Mouse (Mus musculus): ENCODE measurements around the gene Krtap3-1. TPM values are rescaled to one million over a fixed set of nuclear protein-coding genes. Genes with fewer than 3 reads are reported as not detected.
A peak's percentile ranks its signal among the peaks of the same experiment; 100 is the strongest.

The Krtap3-1 gene
- polyA plus RNA-seq, 1 experiment from 2014 or later, result not detected

GRCm38 (mm10) chr11:99547892-99548291, 18.5 kb downstream of the Krtap3-1 start:
- Histone ChIP-seq H3K9me3 (replicated peaks; ENCODE audit: low read length) (no peaks in the 10 kb centered on the region), H3K36me3 (ENCODE audit: insufficient read depth, low read length) (no peaks in the 10 kb centered on the region), H3K27ac (no peak overlapping the region), H3K27me3 (ENCODE audit: insufficient read depth, low read length) (no peaks in the 10 kb centered on the region), H3K4me1 (replicated peaks; ENCODE audit: insufficient read depth, low read length) (no peaks in the 10 kb centered on the region), H3K4me3 (replicated peaks; ENCODE audit: low read depth, low read length) (no peak overlapping the region), H3K9ac (ENCODE audit: low read depth, low read length) (no peak overlapping the region), H3K4me2 (ENCODE audit: low read length) (no peak overlapping the region)
- ATAC-seq (replicated peaks; ENCODE audit: low FRiP score, low read depth) (no peak), DNase-seq (ENCODE audit: low spot score) (no peak)
- TF ChIP-seq CTCF (IDR thresholded peaks at IDR 0.05; ENCODE audit: low read depth), result 0 out of 2 replicates have a peak, but pooled peaks have one; percentile 7

GRCm38 (mm10) chr11:99539721-99540120, 26.7 kb downstream of the Krtap3-1 start:
- ATAC-seq (replicated peaks; ENCODE audit: low FRiP score, low read depth) (no peak), DNase-seq (ENCODE audit: low spot score) (peak; percentile 40)
- 26% methylated on average over 9 of the region's 9 CpGs for WGBS
- H3K9ac ChIP-seq (ENCODE audit: low read depth, low read length), result no peak overlapping the region
- no peaks in the 10 kb centered on the region for H3K27me3 ChIP-seq (ENCODE audit: insufficient read depth, low read length)
- H3K4me1 ChIP-seq (replicated peaks; ENCODE audit: insufficient read depth, low read length), result no peaks in the 10 kb centered on the region
- H3K9me3 ChIP-seq (replicated peaks; ENCODE audit: low read length), result no peaks in the 10 kb centered on the region
- no peak for TF ChIP-seq CTCF (IDR thresholded peaks at IDR 0.05; ENCODE audit: low read depth)
- H3K4me3 ChIP-seq (replicated peaks; ENCODE audit: low read depth, low read length), result no peak overlapping the region
- no peak overlapping the region for H3K27ac ChIP-seq
- no peaks in the 10 kb centered on the region for H3K36me3 ChIP-seq (ENCODE audit: insufficient read depth, low read length)
- no peak overlapping the region for H3K4me2 ChIP-seq (ENCODE audit: low read length)

- ATAC-seq (replicated peaks; ENCODE audit: low FRiP score, low read depth) (no peak), DNase-seq (ENCODE audit: low spot score) (peak; percentile 15)
- WGBS, result 9% methylated on average over 13 of the region's 13 CpGs
- H3K9me3 ChIP-seq (replicated peaks; ENCODE audit: low read length), result no peaks in the 10 kb centered on the region
- H3K36me3 ChIP-seq (ENCODE audit: insufficient read depth, low read length), result no peaks in the 10 kb centered on the region
- H3K4me2 ChIP-seq (ENCODE audit: low read length), result no peak within 1 kb of the TSS
- no peak within 1 kb of the TSS for H3K4me3 ChIP-seq (replicated peaks; ENCODE audit: low read depth, low read length)
- no peak within 1 kb of the TSS for H3K27ac ChIP-seq
- no peaks in the 10 kb centered on the region for H3K4me1 ChIP-seq (replicated peaks; ENCODE audit: insufficient read depth, low read length)
- H3K9ac ChIP-seq (ENCODE audit: low read depth, low read length), result no peak within 1 kb of the TSS
- TF ChIP-seq CTCF (IDR thresholded peaks at IDR 0.05; ENCODE audit: low read depth), result no peak
- H3K27me3 ChIP-seq (ENCODE audit: insufficient read depth, low read length), result no peaks in the 10 kb centered on the region
These were observed 45.1 kb downstream of the Krtap3-1 start, which contains the start of gene Krt39 for GRCm38 (mm10) chr11:99521288-99521860. TSS of gene Krt39 (minus strand) at chr11:99521338.

Other genes with a start within 250 kb of the Krtap3-1 start
- 0.08 and 0.09 TPM in 2 replicates for gene Krt25, start 243.7 kb downstream of the Krtap3-1 start, polyA plus RNA-seq (2015; fragmentation: Nextera tagmentation; extraction: Ambion mirVana)
- not detected in 2 replicates for gene Krt26, start 228.7 kb downstream of the Krtap3-1 start, polyA plus RNA-seq (2015; fragmentation: Nextera tagmentation; extraction: Ambion mirVana)
- gene Krt27, start 215.5 kb downstream of the Krtap3-1 start, polyA plus RNA-seq (2015; fragmentation: Nextera tagmentation; extraction: Ambion mirVana), result not detected in 2 replicates
- gene Krt28, start 191.7 kb downstream of the Krtap3-1 start, polyA plus RNA-seq (2015; fragmentation: Nextera tagmentation; extraction: Ambion mirVana), result 0.32 TPM in 1 of 2 replicates, not detected in the other
- gene Krt10, start 177.3 kb downstream of the Krtap3-1 start, polyA plus RNA-seq (2015; fragmentation: Nextera tagmentation; extraction: Ambion mirVana), result 35.5 and 42.6 TPM in 2 replicates
- not detected in 2 replicates for gene Krt12, start 144.4 kb downstream of the Krtap3-1 start, polyA plus RNA-seq (2015; fragmentation: Nextera tagmentation; extraction: Ambion mirVana)
- 3.6 and 5.0 TPM in 2 replicates for gene Krt20, start 128.5 kb downstream of the Krtap3-1 start, polyA plus RNA-seq (2015; fragmentation: Nextera tagmentation; extraction: Ambion mirVana)
- 30.6 and 31.8 TPM in 2 replicates for gene Krt23, start 73.5 kb downstream of the Krtap3-1 start, polyA plus RNA-seq (2015; fragmentation: Nextera tagmentation; extraction: Ambion mirVana)
- 0.45 and 0.46 TPM in 2 replicates for gene Krt39, start 45.3 kb downstream of the Krtap3-1 start, polyA plus RNA-seq (2015; fragmentation: Nextera tagmentation; extraction: Ambion mirVana)
- not detected in 2 replicates for gene Krt40, start 23.5 kb downstream of the Krtap3-1 start, polyA plus RNA-seq (2015; fragmentation: Nextera tagmentation; extraction: Ambion mirVana)
- not detected in 2 replicates for gene Krtap3-3, start 15.8 kb downstream of the Krtap3-1 start, polyA plus RNA-seq (2015; fragmentation: Nextera tagmentation; extraction: Ambion mirVana)
- not detected in 2 replicates for gene Krtap3-2, start 9.8 kb downstream of the Krtap3-1 start, polyA plus RNA-seq (2015; fragmentation: Nextera tagmentation; extraction: Ambion mirVana)
- not detected in 2 replicates for gene Gm11939, start 7.2 kb downstream of the Krtap3-1 start, polyA plus RNA-seq (2015; fragmentation: Nextera tagmentation; extraction: Ambion mirVana)
- gene Krtap1-5, start 14.4 kb upstream of the Krtap3-1 start, polyA plus RNA-seq (2015; fragmentation: Nextera tagmentation; extraction: Ambion mirVana), result not detected in 2 replicates
- not detected in 2 replicates for gene Krtap1-4, start 17.0 kb upstream of the Krtap3-1 start, polyA plus RNA-seq (2015; fragmentation: Nextera tagmentation; extraction: Ambion mirVana)
- not detected in 2 replicates for gene Krtap1-3, start 24.7 kb upstream of the Krtap3-1 start, polyA plus RNA-seq (2015; fragmentation: Nextera tagmentation; extraction: Ambion mirVana)
- gene Krtap9-3, start 31.5 kb upstream of the Krtap3-1 start, polyA plus RNA-seq (2015; fragmentation: Nextera tagmentation; extraction: Ambion mirVana), result not detected in 2 replicates
- not detected in 2 replicates for gene Gm11938, start 36.7 kb upstream of the Krtap3-1 start, polyA plus RNA-seq (2015; fragmentation: Nextera tagmentation; extraction: Ambion mirVana)
- not detected in 2 replicates for gene Gm11937, start 43.6 kb upstream of the Krtap3-1 start, polyA plus RNA-seq (2015; fragmentation: Nextera tagmentation; extraction: Ambion mirVana)
- not detected in 2 replicates for gene Krtap2-4, start 48.2 kb upstream of the Krtap3-1 start, polyA plus RNA-seq (2015; fragmentation: Nextera tagmentation; extraction: Ambion mirVana)
- gene Gm11562, start 53.8 kb upstream of the Krtap3-1 start, polyA plus RNA-seq (2015; fragmentation: Nextera tagmentation; extraction: Ambion mirVana), result not detected in 2 replicates
- gene Krtap4-1, start 61.6 kb upstream of the Krtap3-1 start, polyA plus RNA-seq (2015; fragmentation: Nextera tagmentation; extraction: Ambion mirVana), result not detected in 2 replicates
- not detected in 2 replicates for gene Krtap4-2, start 68.5 kb upstream of the Krtap3-1 start, polyA plus RNA-seq (2015; fragmentation: Nextera tagmentation; extraction: Ambion mirVana)
- not detected in 2 replicates for gene Krtap4-7, start 77.5 kb upstream of the Krtap3-1 start, polyA plus RNA-seq (2015; fragmentation: Nextera tagmentation; extraction: Ambion mirVana)
- gene Gm11555, start 83.6 kb upstream of the Krtap3-1 start, polyA plus RNA-seq (2015; fragmentation: Nextera tagmentation; extraction: Ambion mirVana), result not detected in 2 replicates
- gene Gm11563, start 92.3 kb upstream of the Krtap3-1 start, polyA plus RNA-seq (2015; fragmentation: Nextera tagmentation; extraction: Ambion mirVana), result not detected in 2 replicates
- gene Krtap4-6, start 99.3 kb upstream of the Krtap3-1 start, polyA plus RNA-seq (2015; fragmentation: Nextera tagmentation; extraction: Ambion mirVana), result not detected in 2 replicates
- gene Gm14190, start 124.1 kb upstream of the Krtap3-1 start, polyA plus RNA-seq (2015; fragmentation: Nextera tagmentation; extraction: Ambion mirVana), result not detected in 2 replicates
- not detected in 2 replicates for gene Gm14180, start 167.7 kb upstream of the Krtap3-1 start, polyA plus RNA-seq (2015; fragmentation: Nextera tagmentation; extraction: Ambion mirVana)
- gene Gm11595, start 206.3 kb upstream of the Krtap3-1 start, polyA plus RNA-seq (2015; fragmentation: Nextera tagmentation; extraction: Ambion mirVana), result not detected in 2 replicates
- gene Krtap4-8, start 214.1 kb upstream of the Krtap3-1 start, polyA plus RNA-seq (2015; fragmentation: Nextera tagmentation; extraction: Ambion mirVana), result not detected in 2 replicates
- not detected in 2 replicates for gene Krtap4-9, start 218.6 kb upstream of the Krtap3-1 start, polyA plus RNA-seq (2015; fragmentation: Nextera tagmentation; extraction: Ambion mirVana)
- gene Gm11596, start 226.8 kb upstream of the Krtap3-1 start, polyA plus RNA-seq (2015; fragmentation: Nextera tagmentation; extraction: Ambion mirVana), result not detected in 2 replicates
- not detected in 2 replicates for gene Gm11569, start 232.3 kb upstream of the Krtap3-1 start, polyA plus RNA-seq (2015; fragmentation: Nextera tagmentation; extraction: Ambion mirVana)
- not detected in 2 replicates for gene Gm11554, start 237.8 kb upstream of the Krtap3-1 start, polyA plus RNA-seq (2015; fragmentation: Nextera tagmentation; extraction: Ambion mirVana)
- not detected in 2 replicates for gene Krtap4-13, start 243.3 kb upstream of the Krtap3-1 start, polyA plus RNA-seq (2015; fragmentation: Nextera tagmentation; extraction: Ambion mirVana)
- gene Gm11564, start 249.0 kb upstream of the Krtap3-1 start, polyA plus RNA-seq (2015; fragmentation: Nextera tagmentation; extraction: Ambion mirVana), result not detected in 2 replicates

Measured in kidney, postnatal 0 days (tissue).